Mouse (Mus musculus) testis, adult 2 months (tissue): Measurements from ENCODE around the gene Txk. TPM values are rescaled to one million over a fixed set of nuclear protein-coding genes. Genes with fewer than 3 reads are reported as not detected.

Source experiments
- H3K27ac ChIP-seq: fragments of 200-500 bp; 2 replicates; pipeline ENCODE4 v1.5.1; 2012; ENCODE audit warnings: low read depth, low read length; ENCODE audit not compliant: control insufficient read depth, insufficient read depth
- H3K27me3 ChIP-seq: fragments of 200-500 bp; 2 replicates; pipeline ENCODE4 v1.6.1; 2012; ENCODE audit warnings: mild to moderate bottlenecking, low read length, moderate library complexity; ENCODE audit not compliant: control insufficient read depth, insufficient read depth
- H3K36me3 ChIP-seq: fragments of 200-500 bp; 2 replicates; pipeline ENCODE4 v1.6.1; 2012; ENCODE audit warnings: mild to moderate bottlenecking, low read length; ENCODE audit not compliant: control insufficient read depth, insufficient read depth
- H3K4me1 ChIP-seq: fragments of 200-500 bp; 2 replicates; pipeline ENCODE4 v1.6.1; 2012; ENCODE audit warnings: low read length; ENCODE audit not compliant: control insufficient read depth, insufficient read depth
- H3K4me3 ChIP-seq: fragments of 200-500 bp; 2 replicates; pipeline ENCODE4 v1.5.1; 2012; ENCODE audit warnings: low read depth, mild to moderate bottlenecking, low read length, moderate library complexity, mixed read lengths; ENCODE audit not compliant: control insufficient read depth
- CTCF ChIP-seq: fragments of 200-500 bp; IDR thresholded peaks from 2 replicates; pipeline ENCODE4 v1.5.1; 2012; ENCODE audit warnings: low read depth, mild to moderate bottlenecking, inconsistent platforms, low read length, moderate library complexity; ENCODE audit not compliant: control insufficient read depth, insufficient read depth, insufficient replicate concordance
- POLR2A ChIP-seq: fragments of 200-500 bp; IDR thresholded peaks from 2 replicates; pipeline ENCODE4 v1.6.1; 2012; ENCODE audit warnings: low read depth, mild to moderate bottlenecking, inconsistent platforms, low read length, moderate library complexity; ENCODE audit not compliant: control insufficient read depth
- polyA plus RNA-seq: library from polyadenylated mRNA; depleted of rRNA; stranded (reverse); fragments of >200 nt; gene quantifications from 2 replicates; pipeline ENCODE4 v1.2.3, GENCODE M21; 2012

The Txk gene
- polyA plus RNA-seq, 1 experiment, result 1.7 TPM

- Histone ChIP-seq H3K36me3 (no peaks in the 10 kb centered on the region), H3K27me3 (no peaks in the 10 kb centered on the region), H3K27ac (no peak overlapping the region), H3K4me1 (no peaks in the 10 kb centered on the region), H3K4me3 (no peak overlapping the region)
- TF ChIP-seq CTCF (no peak), POLR2A (no peak)
Observed at GRCm38 (mm10) chr5:72750226-72750625, 2.4 kb downstream of the Txk start.

- H3K27ac ChIP-seq, result no peak overlapping the region
- no peaks in the 10 kb centered on the region for H3K36me3 ChIP-seq
- no peaks in the 10 kb centered on the region for H3K27me3 ChIP-seq
- TF ChIP-seq CTCF (no peak), POLR2A (no peak)
- H3K4me3 ChIP-seq, result no peak overlapping the region
- no peaks in the 10 kb centered on the region for H3K4me1 ChIP-seq
Observed at GRCm38 (mm10) chr5:72748659-72749265, 3.8 kb downstream of the Txk start.

DNA sequence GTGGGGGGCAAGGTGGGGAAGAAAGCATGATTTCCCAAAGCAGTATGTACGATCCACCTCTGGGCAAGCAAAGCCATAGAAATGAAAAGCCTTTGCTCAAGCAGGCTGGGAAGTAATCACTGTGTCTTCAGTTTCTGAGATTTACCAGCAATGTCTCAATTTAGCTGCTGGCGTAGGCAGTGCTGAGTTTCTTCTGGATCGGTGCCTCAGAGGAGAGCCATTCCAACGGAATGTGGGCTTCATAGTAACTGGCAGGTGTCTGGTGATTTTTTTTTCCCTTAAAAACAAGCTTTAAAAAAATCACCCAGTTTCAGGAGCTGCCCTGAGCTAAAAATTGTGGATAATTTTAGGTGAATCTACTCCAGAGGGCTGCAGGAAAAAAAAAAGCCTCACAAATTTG, 5.2 kb downstream of the Txk start:
- H3K27me3 ChIP-seq, result no peaks in the 10 kb centered on the region
- H3K4me1 ChIP-seq, result no peaks in the 10 kb centered on the region
- no peak overlapping the region for H3K4me3 ChIP-seq
- TF ChIP-seq CTCF (no peak), POLR2A (no peak)
- H3K36me3 ChIP-seq, result no peaks in the 10 kb centered on the region
- no peak overlapping the region for H3K27ac ChIP-seq

DNA sequence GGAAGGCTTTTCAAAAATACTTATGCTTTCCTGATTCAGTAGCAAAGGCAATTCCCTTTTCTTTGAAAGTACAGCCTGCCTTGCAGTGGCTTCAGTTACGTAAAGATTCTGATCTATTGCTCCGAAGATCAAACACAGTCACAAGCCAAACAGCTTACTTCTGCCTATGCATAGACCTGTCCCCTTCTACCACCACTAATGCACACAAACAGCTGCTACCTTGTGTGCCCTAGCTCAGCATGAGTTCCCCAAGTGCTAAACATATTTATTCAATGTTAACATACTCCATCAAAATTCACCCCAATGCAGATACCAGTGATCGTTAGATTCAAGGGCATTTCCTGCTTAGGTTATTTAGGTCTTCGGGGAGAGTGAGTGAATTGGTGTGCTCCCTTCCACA, 6.1 kb downstream of the Txk start:
- TF ChIP-seq POLR2A, result no peak
- H3K4me3 ChIP-seq, result no peak overlapping the region
- H3K36me3 ChIP-seq, result no peaks in the 10 kb centered on the region
- H3K4me1 ChIP-seq, result no peaks in the 10 kb centered on the region
- H3K27ac ChIP-seq, result no peak overlapping the region
- H3K27me3 ChIP-seq, result no peaks in the 10 kb centered on the region

GRCm38 (mm10) chr5:72743103-72743502, 9.5 kb downstream of the Txk start:
- Histone ChIP-seq H3K36me3 (no peaks in the 10 kb centered on the region), H3K4me1 (no peaks in the 10 kb centered on the region), H3K4me3 (no peak overlapping the region), H3K27ac (no peak overlapping the region), H3K27me3 (no peaks in the 10 kb centered on the region)
- TF ChIP-seq CTCF (no peak), POLR2A (no peak)

DNA sequence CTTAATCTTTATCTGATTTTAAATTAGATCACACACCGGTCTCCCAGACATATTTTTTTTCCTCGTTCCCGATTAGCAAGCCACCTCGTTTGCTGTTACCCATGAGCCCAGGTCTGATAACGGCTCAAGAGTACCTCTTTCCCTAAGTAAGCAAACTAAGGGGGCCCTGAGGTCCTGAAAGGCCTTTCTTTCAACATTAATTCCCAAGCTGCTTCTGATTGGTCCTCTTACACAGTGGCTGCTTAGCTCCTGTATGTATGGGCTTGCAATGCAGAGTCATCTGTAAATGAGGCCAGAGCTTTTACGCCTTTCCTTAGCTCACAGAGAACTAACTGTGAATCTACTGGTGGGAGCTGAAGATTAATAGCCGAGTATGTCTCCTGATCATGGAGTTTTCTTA, 15.7 kb downstream of the Txk start:
- H3K36me3 ChIP-seq, result no peaks in the 10 kb centered on the region
- TF ChIP-seq CTCF (no peak), POLR2A (no peak)
- H3K4me1 ChIP-seq, result peaks cover 2% of the 10 kb centered on the region; the same call in 1 of the 2 replicates
- no peak overlapping the region for H3K27ac ChIP-seq
- H3K4me3 ChIP-seq, result no peak overlapping the region
- no peaks in the 10 kb centered on the region for H3K27me3 ChIP-seq

DNA sequence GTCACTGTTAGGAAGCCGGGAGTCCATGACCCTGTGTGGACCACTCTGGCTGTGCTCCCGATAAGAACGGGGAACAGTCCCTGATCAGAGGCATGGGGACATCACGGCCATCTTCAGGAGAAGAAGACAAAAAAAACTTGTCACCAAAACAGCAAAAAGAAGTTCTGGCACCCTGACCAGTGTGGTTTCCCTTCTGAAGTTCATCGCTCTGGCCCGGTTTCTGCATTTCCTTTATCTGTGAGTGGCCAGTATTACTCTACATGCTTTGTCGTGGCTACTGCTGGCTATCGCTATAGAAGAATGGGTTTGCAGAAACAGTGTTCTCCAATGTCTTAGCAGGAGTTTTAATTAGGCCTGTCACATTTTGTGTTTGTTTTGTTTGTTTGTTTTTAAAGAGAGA, 16.1 kb downstream of the Txk start:
- H3K4me3 ChIP-seq, result no peak overlapping the region
- no peaks in the 10 kb centered on the region for H3K36me3 ChIP-seq
- H3K27me3 ChIP-seq, result no peaks in the 10 kb centered on the region
- 0 out of 2 replicates have a peak overlapping the region, but pooled peaks have one; percentile 35 for H3K27ac ChIP-seq
- no peak for TF ChIP-seq POLR2A
- H3K4me1 ChIP-seq, result peaks cover 2% of the 10 kb centered on the region; the same call in 1 of the 2 replicates

- no peak for TF ChIP-seq POLR2A
- TF ChIP-seq CTCF, result no peak
- Histone ChIP-seq H3K4me1 (peaks cover 2% of the 10 kb centered on the region; the same call in 1 of the 2 replicates), H3K27me3 (no peaks in the 10 kb centered on the region), H3K36me3 (no peaks in the 10 kb centered on the region), H3K4me3 (no peak overlapping the region), H3K27ac (peak overlapping the region; percentile 58)
Observed at GRCm38 (mm10) chr5:72735763-72736162, 16.8 kb downstream of the Txk start.
